Mouse (Mus musculus): ENCODE data around the gene Sbp. TPM values are rescaled to one million over a fixed set of nuclear protein-coding genes. Genes with fewer than 3 reads are reported as not detected.

Sbp gene
- polyA plus RNA-seq (2017; shearing (Covaris generic)): not detected

DNA sequence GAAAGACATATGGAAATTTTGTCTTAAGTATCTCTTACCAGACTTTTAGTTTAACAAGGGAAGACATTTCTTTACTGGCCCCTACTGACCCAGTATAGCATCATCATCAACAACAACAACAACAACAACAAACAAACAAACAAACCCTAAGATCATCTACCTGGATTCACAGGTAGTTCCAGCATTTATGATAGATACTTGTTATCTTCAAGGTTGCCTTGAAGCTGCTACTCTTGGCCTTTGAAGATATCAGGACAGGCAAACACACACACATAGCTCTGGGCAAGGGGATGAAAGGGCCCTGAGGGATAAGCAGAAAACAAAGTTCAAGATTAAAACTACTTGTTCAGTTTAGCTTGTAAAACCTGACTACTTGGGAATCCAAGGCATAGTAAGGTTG is at the start of gene Sbp:
TSS of gene Sbp (plus strand) at position 301 of the 400 bp plus-strand sequence.

DNA sequence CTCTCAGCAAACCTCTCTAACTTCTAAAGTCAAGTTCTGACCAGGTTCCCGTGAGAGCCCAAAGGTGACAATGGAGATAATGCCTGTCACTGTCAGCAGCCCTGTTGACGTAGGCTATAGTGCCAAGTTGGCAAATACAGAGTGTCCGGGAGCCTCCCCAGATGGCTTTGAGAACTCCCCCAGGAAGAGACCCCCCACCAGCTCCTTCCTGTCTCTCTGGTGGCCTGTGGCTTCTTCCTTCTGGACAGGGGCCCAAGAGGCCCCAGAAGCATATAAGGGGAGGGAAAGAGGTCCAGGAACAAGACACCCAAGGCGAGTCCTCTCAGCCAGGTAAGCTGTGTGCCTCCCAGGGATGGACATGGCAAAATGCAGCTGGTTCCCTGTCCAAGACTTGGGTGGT is 24.3 kb upstream of the Sbp start, which contains the start of gene Dcpp3:
TSS of gene Dcpp3 (plus strand) at position 301 of the 400 bp plus-strand sequence.

DNA sequence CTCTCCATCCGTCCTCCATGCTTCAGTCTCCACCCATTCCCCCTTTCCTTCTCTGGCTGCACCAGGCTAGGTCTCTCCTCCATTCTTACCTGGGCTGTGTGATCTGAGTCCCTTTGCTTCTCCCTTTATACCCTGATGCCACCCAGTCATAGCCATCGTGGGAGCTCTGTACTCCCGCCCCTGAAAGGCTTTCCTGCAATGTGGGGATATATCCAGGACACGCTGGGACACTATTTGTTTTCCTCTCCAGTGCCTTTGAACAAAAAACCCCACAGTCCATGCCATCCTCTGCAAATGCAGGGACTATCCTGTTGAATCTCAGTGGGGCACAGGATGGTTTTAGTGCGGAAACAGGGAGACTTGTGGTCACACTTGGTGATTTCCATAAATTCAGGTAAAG is 13.7 kb downstream of the Sbp start, which contains the start of gene Sbpl:
TSS of gene Sbpl (minus strand) at position 101 of the 400 bp plus-strand sequence.

DNA sequence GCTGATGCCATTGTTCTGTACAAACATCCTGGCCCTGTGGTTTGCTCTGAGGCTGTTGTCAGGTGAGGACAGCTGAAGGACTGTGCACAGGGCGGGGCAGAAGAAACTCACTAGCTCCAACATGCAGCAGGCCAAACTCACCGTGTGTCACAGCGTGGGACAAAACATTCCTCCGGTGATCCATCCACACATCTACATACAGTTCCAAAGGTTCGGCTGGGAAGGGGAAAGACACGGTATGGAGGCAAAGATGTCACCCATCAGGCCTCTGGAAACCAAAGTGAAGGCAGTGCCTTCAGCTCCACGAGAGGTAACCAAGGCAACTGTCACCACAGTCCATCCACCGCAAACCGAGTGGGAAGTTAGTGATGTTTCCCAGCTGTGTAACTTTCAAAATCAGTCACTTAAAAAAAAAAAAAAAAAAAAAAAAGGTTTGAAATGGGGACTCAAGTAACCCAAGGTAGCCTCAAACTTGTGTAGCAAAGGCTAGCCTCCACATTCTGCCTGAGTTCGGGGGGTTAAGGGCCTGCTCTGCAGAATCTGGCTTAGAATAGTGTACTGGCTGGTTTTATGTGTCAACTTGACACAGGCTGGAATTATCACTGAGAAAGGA is 38.9 kb downstream of the Sbp start, which contains the start of gene Prss30:
TSS of gene Prss30 (minus strand) at position 270 of the 613 bp plus-strand sequence.

Other genes starting within 250 kb of the Sbp start
- not detected for gene 1520401A03Rik, start 218.9 kb upstream of the Sbp start, polyA plus RNA-seq (2017; shearing (Covaris generic))
- gene Pkmyt1, start 215.3 kb upstream of the Sbp start, polyA plus RNA-seq (2017; shearing (Covaris generic)): 15.2 TPM
- 4.5 TPM for gene Paqr4, start 200.8 kb upstream of the Sbp start, polyA plus RNA-seq (2017; shearing (Covaris generic))
- 5.8 TPM for gene Kremen2, start 195.8 kb upstream of the Sbp start, polyA plus RNA-seq (2017; shearing (Covaris generic))
- 17.1 TPM for gene Flywch1, start 170.1 kb upstream of the Sbp start, polyA plus RNA-seq (2017; shearing (Covaris generic))
- 5.2 TPM for gene Flywch2, start 155.6 kb upstream of the Sbp start, polyA plus RNA-seq (2017; shearing (Covaris generic))
- gene Srrm2, start 151.1 kb upstream of the Sbp start, polyA plus RNA-seq (2017; shearing (Covaris generic)): 338 TPM
- 746 TPM for gene Elob, start 112.5 kb upstream of the Sbp start, polyA plus RNA-seq (2017; shearing (Covaris generic))
- gene Prss33, start 105.6 kb upstream of the Sbp start, polyA plus RNA-seq (2017; shearing (Covaris generic)): 1.2 TPM
- gene Prss32, start 97.8 kb upstream of the Sbp start, polyA plus RNA-seq (2017; shearing (Covaris generic)): not detected
- 5.4 TPM for gene Prss41, start 97.5 kb upstream of the Sbp start, polyA plus RNA-seq (2017; shearing (Covaris generic))
- gene Prss21, start 73.6 kb upstream of the Sbp start, polyA plus RNA-seq (2017; shearing (Covaris generic)): not detected
- gene Dcpp1, start 60.8 kb upstream of the Sbp start, polyA plus RNA-seq (2017; shearing (Covaris generic)): not detected
- gene Dcpp2, start 60.8 kb upstream of the Sbp start, polyA plus RNA-seq (2017; shearing (Covaris generic)): not detected
- not detected for gene Dcpp3, start 24.2 kb upstream of the Sbp start, polyA plus RNA-seq (2017; shearing (Covaris generic))
- gene Sbpl, start 13.6 kb downstream of the Sbp start, polyA plus RNA-seq (2017; shearing (Covaris generic)): not detected
- gene Prss30, start 38.9 kb downstream of the Sbp start, polyA plus RNA-seq (2017; shearing (Covaris generic)): 0.25 TPM
- not detected for gene Prss22, start 56.4 kb downstream of the Sbp start, polyA plus RNA-seq (2017; shearing (Covaris generic))
- 0.58 TPM for gene Prss27, start 96.5 kb downstream of the Sbp start, polyA plus RNA-seq (2017; shearing (Covaris generic))
- 6.9 TPM for gene Kctd5, start 131.8 kb downstream of the Sbp start, polyA plus RNA-seq (2017; shearing (Covaris generic))
- 51.6 TPM for gene Pdpk1, start 209.3 kb downstream of the Sbp start, polyA plus RNA-seq (2017; shearing (Covaris generic))
- 40.0 TPM for gene Amdhd2, start 222.1 kb downstream of the Sbp start, polyA plus RNA-seq (2017; shearing (Covaris generic))
- gene Atp6v0c, start 228.0 kb downstream of the Sbp start, polyA plus RNA-seq (2017; shearing (Covaris generic)): 381 TPM